Mouse (Mus musculus) heart, postnatal 0 days (tissue): ENCODE data around the gene Saal1.

Source experiments
- CTCF ChIP-seq: IDR thresholded peaks from 2 replicates; pipeline ENCODE4 v1.5.1; 2016; ENCODE audit warnings: antibody characterized with exemption, control low read depth, low read depth
- EP300 ChIP-seq: IDR thresholded peaks from 2 replicates; pipeline ENCODE4 v1.6.1; 2016; ENCODE audit warnings: antibody characterized with exemption, low read depth

- TF ChIP-seq CTCF (no peak), EP300 (no peak)
Measured at GRCm38 (mm10) chr7:46718591-46719270, 8.3 kb upstream of the Saal1 start.
